Mouse (Mus musculus) lung, adult 2 months (tissue): ENCODE measurements at regions not wholly inside any gene's neighbourhood (a gene's known extent, or its start where the extent isn't known, plus 50 kb on each side); places are given as distances from the start of the nearest gene placed in this dataset.

Experiments used
- CTCF ChIP-seq: fragments of 200-500 bp; IDR thresholded peaks from 2 replicates; pipeline ENCODE4 v1.5.1; 2011; ENCODE audit warnings: mild to moderate bottlenecking, low read length, control low read depth; ENCODE audit not compliant: insufficient read depth
- POLR2A ChIP-seq: fragments of 200-500 bp; IDR thresholded peaks from 2 replicates; pipeline ENCODE4 v1.6.1; 2011; ENCODE audit warnings: low read depth, mild to moderate bottlenecking, control low read depth, low read length, borderline replicate concordance; ENCODE audit errors: extremely low read depth

- no peak for TF ChIP-seq CTCF
- TF ChIP-seq POLR2A = no peak
Measured at GRCm38 (mm10) chr9:26383996-26384395, 349.5 kb upstream of the B3gat1 start.
